Mouse (Mus musculus): Measurements from ENCODE around the gene Mreg. TPM values are rescaled to one million over a fixed set of nuclear protein-coding genes. Genes with fewer than 3 reads are reported as not detected.

Mreg gene
- total and polyA plus RNA-seq, 2 experiments: 19.5 to 43.1 TPM

DNA sequence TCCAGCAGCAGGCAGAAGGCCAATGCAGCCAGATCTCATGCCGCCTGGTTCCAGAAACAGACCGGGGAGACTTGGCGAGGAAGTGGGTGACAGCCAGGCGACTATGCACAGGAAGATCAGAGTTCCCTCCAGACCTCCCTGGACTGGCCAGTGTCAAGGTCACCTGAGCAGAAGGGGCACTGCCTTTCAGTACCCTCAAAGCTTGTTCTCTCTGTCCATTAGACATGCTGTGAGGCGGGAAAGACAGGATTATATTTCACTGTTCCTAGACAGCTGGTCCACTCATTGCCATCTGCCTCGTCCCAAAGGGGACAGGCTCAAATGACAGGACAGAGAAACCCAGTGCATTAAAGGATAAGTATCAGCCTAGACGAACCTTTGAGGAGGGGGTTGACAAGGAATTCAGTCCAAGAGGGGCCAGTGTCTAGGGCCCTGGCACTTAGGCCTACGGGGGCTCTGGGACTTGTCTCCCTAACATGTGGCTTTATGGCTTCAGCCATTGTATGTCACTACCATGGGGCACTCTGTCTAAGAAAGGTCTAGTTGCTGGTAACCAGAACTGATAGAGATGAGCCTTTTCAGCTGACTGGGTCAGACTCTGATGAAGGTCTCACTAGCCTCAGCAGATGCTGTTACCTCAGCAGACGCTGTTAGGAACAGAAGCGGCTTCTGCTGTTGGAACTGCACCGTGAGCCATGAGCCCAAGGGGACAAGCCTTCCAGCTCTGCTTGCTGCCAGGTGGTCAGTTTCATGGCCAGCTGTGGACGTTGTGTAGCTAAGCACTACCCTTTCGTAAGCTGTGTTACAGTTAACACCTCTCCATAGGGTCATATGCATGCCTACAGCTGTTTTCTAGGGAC, 40.9 kb downstream of the Mreg start:
- DNase-seq (ENCODE audit: extremely low read depth, low read depth, low spot score): peak; percentile 57
- H3K4me1 ChIP-seq (ENCODE audit: control insufficient read depth, insufficient read depth, low read length): peaks cover 30% of the 10 kb centered on the region
- H3K27ac ChIP-seq (replicated peaks; ENCODE audit: insufficient read depth, low read depth, low read length): 0 out of 2 replicates have a peak overlapping the region, but pooled peaks have one; percentile 2
- H3K36me3 ChIP-seq (ENCODE audit: control insufficient read depth, insufficient read depth, low read length): no peaks in the 10 kb centered on the region
- no peaks in the 10 kb centered on the region for H3K27me3 ChIP-seq (ENCODE audit: control insufficient read depth, insufficient read depth, low read length)
- no peak overlapping the region for H3K9ac ChIP-seq (ENCODE audit: low read depth, low read length)
- TF ChIP-seq CTCF (IDR thresholded peaks at IDR 0.05; ENCODE audit: low read depth, low read length): no peak
- no peak for TF ChIP-seq POLR2A (IDR thresholded peaks at IDR 0.05; ENCODE audit: extremely low read depth, insufficient read depth, low read length)
- 55% methylated on average over 13 of the region's 13 CpGs for WGBS
- peaks cover 12% of the 10 kb centered on the region; the same call in 1 of the 2 replicates for H3K79me2 ChIP-seq (ENCODE audit: control insufficient read depth, insufficient read depth, low read length)
- no peak overlapping the region for H3K4me3 ChIP-seq (ENCODE audit: insufficient read depth, low read depth, low read length)

GRCm38 (mm10) chr1:72167024-72167423, 45.1 kb downstream of the Mreg start:
- Histone ChIP-seq H3K79me2 (ENCODE audit: control insufficient read depth, insufficient read depth, low read length) (peaks cover 12% of the 10 kb centered on the region; the same call in 1 of the 2 replicates), H3K4me3 (ENCODE audit: insufficient read depth, low read depth, low read length) (no peak overlapping the region), H3K27me3 (ENCODE audit: control insufficient read depth, insufficient read depth, low read length) (no peaks in the 10 kb centered on the region), H3K36me3 (ENCODE audit: control insufficient read depth, insufficient read depth, low read length) (peaks cover 3% of the 10 kb centered on the region; the same call in 1 of the 2 replicates), H3K9ac (ENCODE audit: low read depth, low read length) (no peak overlapping the region), H3K27ac (replicated peaks; ENCODE audit: insufficient read depth, low read depth, low read length) (no peak overlapping the region), H3K4me1 (ENCODE audit: control insufficient read depth, insufficient read depth, low read length) (peaks cover 10% of the 10 kb centered on the region; the same call in 1 of the 2 replicates)
- DNase-seq (ENCODE audit: extremely low read depth, low read depth, low spot score): no peak
- no peak for TF ChIP-seq POLR2A (IDR thresholded peaks at IDR 0.05; ENCODE audit: extremely low read depth, insufficient read depth, low read length)
- no peak for TF ChIP-seq CTCF (IDR thresholded peaks at IDR 0.05; ENCODE audit: low read depth, low read length)
- WGBS: 91% methylated on average over 10 of the region's 10 CpGs

DNA sequence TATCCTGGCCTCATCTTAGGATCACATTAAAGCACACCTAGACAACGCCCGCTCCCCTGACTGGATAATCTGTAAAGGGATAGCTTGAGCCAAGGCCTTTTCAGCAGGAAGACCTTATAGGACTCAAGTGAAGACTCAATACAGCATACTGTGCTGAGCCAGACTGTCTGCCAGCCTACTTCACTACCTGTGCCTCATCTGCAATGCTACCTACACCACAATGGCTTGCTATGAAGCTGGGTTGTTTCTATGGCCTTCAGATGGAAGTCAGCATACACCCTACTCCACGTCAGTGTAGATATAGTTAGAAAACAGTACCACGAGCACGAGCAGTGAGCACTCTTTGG, 45.7 kb downstream of the Mreg start:
- no peak overlapping the region for H3K4me3 ChIP-seq (ENCODE audit: insufficient read depth, low read depth, low read length)
- H3K27me3 ChIP-seq (ENCODE audit: control insufficient read depth, insufficient read depth, low read length): no peaks in the 10 kb centered on the region
- DNase-seq (ENCODE audit: extremely low read depth, low read depth, low spot score): no peak
- no peak for TF ChIP-seq POLR2A (IDR thresholded peaks at IDR 0.05; ENCODE audit: extremely low read depth, insufficient read depth, low read length)
- H3K27ac ChIP-seq (replicated peaks; ENCODE audit: insufficient read depth, low read depth, low read length): no peak overlapping the region
- H3K4me1 ChIP-seq (ENCODE audit: control insufficient read depth, insufficient read depth, low read length): peaks cover 7% of the 10 kb centered on the region; the same call in 1 of the 2 replicates
- 99% methylated on average over 5 of the region's 5 CpGs for WGBS
- H3K36me3 ChIP-seq (ENCODE audit: control insufficient read depth, insufficient read depth, low read length): peaks cover 7% of the 10 kb centered on the region; the same call in 1 of the 2 replicates
- H3K79me2 ChIP-seq (ENCODE audit: control insufficient read depth, insufficient read depth, low read length): peaks cover 12% of the 10 kb centered on the region; the same call in 1 of the 2 replicates
- H3K9ac ChIP-seq (ENCODE audit: low read depth, low read length): no peak overlapping the region

DNA sequence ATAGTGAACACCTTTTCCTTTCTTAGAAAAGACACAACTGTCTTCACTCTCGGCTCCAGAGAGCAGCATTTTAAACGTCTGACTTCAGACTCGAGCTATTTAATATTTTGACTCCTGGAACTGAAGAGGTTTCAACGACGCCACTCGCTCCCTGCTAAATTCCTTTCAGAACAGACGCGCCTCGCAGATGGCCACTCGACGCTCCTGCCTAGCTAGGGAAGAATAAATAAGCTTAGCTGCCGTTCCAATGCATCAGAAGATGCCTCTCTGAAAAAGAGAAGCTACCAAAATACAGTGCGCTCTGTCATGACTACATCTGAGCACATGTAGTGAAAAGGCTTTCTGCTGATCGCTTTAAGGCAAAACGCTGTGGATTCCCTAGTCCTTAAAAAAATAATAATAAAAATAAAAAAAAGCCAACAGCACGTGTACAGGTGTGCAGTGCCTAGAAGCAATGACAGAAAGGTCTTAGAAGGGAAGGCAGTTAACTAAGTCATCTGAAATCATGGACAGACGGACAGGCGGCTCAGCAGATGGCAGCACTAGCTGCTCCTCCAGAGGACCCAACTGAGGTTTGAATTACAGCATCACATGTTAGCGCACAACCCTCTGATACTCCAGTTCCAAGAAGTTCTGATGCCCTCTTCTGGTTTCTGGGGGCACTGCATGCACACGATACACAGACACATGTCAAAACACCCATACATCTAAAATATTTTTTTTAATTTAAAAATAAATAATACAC, 46.2 kb downstream of the Mreg start:
- no peak overlapping the region for H3K27ac ChIP-seq (replicated peaks; ENCODE audit: insufficient read depth, low read depth, low read length)
- H3K79me2 ChIP-seq (ENCODE audit: control insufficient read depth, insufficient read depth, low read length): peaks cover 12% of the 10 kb centered on the region; the same call in 1 of the 2 replicates
- peak; percentile 64 for DNase-seq (ENCODE audit: extremely low read depth, low read depth, low spot score)
- H3K36me3 ChIP-seq (ENCODE audit: control insufficient read depth, insufficient read depth, low read length): peaks cover 8% of the 10 kb centered on the region; the same call in 1 of the 2 replicates
- no peak overlapping the region for H3K9ac ChIP-seq (ENCODE audit: low read depth, low read length)
- no peaks in the 10 kb centered on the region for H3K27me3 ChIP-seq (ENCODE audit: control insufficient read depth, insufficient read depth, low read length)
- no peak overlapping the region for H3K4me3 ChIP-seq (ENCODE audit: insufficient read depth, low read depth, low read length)
- WGBS: 94% methylated on average over 20 of the region's 20 CpGs
- peaks cover 2% of the 10 kb centered on the region; the same call in 1 of the 2 replicates for H3K4me1 ChIP-seq (ENCODE audit: control insufficient read depth, insufficient read depth, low read length)
- TF ChIP-seq POLR2A (IDR thresholded peaks at IDR 0.05; ENCODE audit: extremely low read depth, insufficient read depth, low read length) (no peak), CTCF (IDR thresholded peaks at IDR 0.05; ENCODE audit: low read depth, low read length) (peak; percentile 52)

GRCm38 (mm10) chr1:72160321-72160720, 51.8 kb downstream of the Mreg start:
- peaks cover 15% of the 10 kb centered on the region; the same call in 1 of the 2 replicates for H3K36me3 ChIP-seq (ENCODE audit: control insufficient read depth, insufficient read depth, low read length)
- H3K4me1 ChIP-seq (ENCODE audit: control insufficient read depth, insufficient read depth, low read length): no peaks in the 10 kb centered on the region
- TF ChIP-seq POLR2A (IDR thresholded peaks at IDR 0.05; ENCODE audit: extremely low read depth, insufficient read depth, low read length): no peak
- no peak for TF ChIP-seq CTCF (IDR thresholded peaks at IDR 0.05; ENCODE audit: low read depth, low read length)
- no peak for DNase-seq (ENCODE audit: extremely low read depth, low read depth, low spot score)
- H3K9ac ChIP-seq (ENCODE audit: low read depth, low read length): no peak overlapping the region
- H3K27me3 ChIP-seq (ENCODE audit: control insufficient read depth, insufficient read depth, low read length): no peaks in the 10 kb centered on the region
- no peak overlapping the region for H3K27ac ChIP-seq (replicated peaks; ENCODE audit: insufficient read depth, low read depth, low read length)
- H3K79me2 ChIP-seq (ENCODE audit: control insufficient read depth, insufficient read depth, low read length): no peaks in the 10 kb centered on the region
- WGBS: 94% methylated on average over 7 of the region's 7 CpGs
- no peak overlapping the region for H3K4me3 ChIP-seq (ENCODE audit: insufficient read depth, low read depth, low read length)

All from liver, adult 2 months (tissue).